Mouse (Mus musculus): ENCODE data around the gene Rbp7.

Gene Rbp7

DNA sequence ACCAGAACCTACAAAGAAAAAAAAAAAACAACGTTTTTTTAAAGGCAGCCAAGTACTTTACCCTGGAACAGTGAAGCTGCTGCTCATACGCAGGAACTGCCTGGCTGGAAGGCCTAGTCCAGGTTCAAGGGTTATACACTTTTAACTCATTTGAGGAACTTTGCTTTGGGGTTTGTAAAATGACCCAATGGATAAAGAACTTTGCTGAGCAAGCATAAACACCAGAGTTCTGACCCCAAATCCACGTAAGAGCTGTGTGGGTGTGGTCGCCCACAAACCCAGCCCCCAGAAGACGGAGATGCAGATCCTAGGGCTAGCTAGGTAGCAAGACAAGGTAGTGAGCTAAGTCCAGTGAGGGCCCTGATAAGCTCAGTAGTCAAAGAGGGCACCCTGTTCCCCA, 47.3 kb downstream of the Rbp7 start:
- no peak for DNase-seq (ENCODE audit: low read depth, low spot score)

DNA sequence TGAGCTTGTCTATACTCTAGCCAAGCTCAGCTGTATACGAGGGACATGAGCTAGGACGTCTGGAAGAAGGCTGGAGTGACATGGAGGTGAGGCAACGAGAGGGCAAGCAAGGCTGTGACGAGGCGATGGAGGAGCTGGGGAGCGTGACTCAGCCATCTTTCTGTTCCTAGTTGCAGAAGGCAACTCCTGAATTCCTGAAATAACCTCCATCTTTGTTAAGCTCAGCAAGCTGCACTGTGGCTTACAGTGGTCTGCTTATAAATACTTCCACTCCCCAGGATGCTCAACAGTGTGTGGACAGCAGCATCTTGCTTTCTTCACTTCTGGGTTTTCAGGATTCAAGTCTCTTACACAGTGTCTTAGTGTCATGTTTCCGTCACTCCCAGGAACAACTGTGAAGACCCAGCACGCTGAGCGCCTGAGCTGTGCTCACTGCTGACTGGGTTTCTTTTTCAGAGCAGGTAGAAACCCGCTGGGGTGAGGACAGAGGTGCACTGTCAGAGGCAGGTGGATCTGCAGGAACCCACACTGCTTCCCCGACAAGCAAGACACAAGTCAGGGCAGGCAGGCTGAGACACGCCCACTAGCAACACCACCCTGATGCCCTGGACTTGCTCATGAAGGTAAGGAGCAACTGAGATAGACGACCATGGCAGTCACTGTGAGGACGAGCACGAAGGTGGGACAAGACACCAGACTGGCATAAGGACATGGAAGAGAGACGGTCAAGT, 48.9 kb downstream of the Rbp7 start:
- no peak for DNase-seq (ENCODE audit: low read depth, low spot score)

GRCm38 (mm10) chr4:149404640-149405465, 49.9 kb downstream of the Rbp7 start:
- DNase-seq (ENCODE audit: low read depth, low spot score) = no peak

DNA sequence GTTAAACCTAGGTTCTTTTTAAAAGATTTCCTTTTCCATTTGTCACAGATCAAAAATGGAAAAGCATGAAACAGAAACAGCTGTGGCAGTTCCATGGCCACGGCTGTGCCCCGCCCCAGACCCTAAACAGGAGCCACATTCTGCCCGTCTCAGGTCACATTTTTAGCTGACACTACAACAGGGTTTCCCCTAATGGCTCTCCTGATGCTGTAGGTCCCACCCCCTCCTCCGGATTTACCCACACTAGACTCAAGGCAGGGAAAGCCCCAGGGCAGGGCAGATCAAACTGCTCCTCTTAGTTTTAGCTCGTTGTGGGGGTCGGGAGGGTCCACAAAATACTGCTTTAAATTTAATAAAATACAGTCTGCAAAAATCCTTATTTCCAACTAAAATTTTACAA, 51.7 kb downstream of the Rbp7 start:
- no peak for DNase-seq (ENCODE audit: low read depth, low spot score)

- DNase-seq (ENCODE audit: low read depth, low spot score) = no peak
Observed at GRCm38 (mm10) chr4:149401591-149401982, 53.2 kb downstream of the Rbp7 start.

DNA sequence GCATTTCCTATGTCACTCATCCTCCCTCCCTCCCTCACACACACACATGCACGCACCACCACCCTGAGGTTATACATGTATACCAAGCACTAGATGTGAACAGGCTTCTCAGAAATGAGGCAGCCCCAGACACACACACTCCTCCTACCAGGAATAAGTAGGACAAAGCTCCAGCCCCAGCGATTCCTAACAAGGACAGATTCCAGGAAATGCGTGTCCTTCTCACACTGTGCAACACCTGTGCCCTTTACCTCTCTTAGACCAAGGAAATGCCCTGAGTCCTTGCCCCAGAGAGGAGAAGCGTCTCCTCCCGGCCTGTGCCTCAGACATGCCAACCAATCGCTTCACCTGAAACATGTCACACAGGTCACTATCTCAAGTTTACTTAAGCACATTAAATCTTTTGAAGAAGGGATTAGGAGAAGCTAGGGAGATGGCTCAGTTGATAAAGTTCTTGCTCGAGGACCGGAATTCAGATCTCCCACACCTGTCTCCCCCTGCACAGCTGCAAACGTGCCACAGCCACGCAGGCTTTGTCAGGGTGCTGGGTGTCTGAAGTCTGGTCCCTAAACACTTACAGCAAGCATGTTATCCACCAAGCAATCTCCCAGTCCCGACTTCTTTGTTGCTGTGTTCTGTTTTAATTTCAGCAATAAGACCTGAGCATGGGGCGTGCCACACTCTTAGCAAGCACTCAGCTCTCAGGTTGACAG, 53.7 kb downstream of the Rbp7 start:
- no peak for DNase-seq (ENCODE audit: low read depth, low spot score)
